Mouse (Mus musculus): ENCODE measurements around the gene Slc39a8. TPM values are rescaled to one million over a fixed set of nuclear protein-coding genes. Genes with fewer than 3 reads are reported as not detected.

The Slc39a8 gene
- polyA plus RNA-seq, 1 experiment from 2014 or later = 36.8 TPM

GRCm38 (mm10) chr3:135832496-135832895, 7.4 kb downstream of the Slc39a8 start:
- Histone ChIP-seq H3K27me3 (replicated peaks; ENCODE audit: control insufficient read depth, insufficient read depth, low read length) (no peaks in the 10 kb centered on the region), H3K9me3 (ENCODE audit: control insufficient read depth) (no peaks in the 10 kb centered on the region), H3K27ac (ENCODE audit: low read depth, low read length) (no peak overlapping the region), H3K4me3 (ENCODE audit: low read depth, low read length) (no peak overlapping the region), H3K4me1 (replicated peaks; ENCODE audit: control insufficient read depth, insufficient read depth, low read length) (no peaks in the 10 kb centered on the region), H3K9ac (ENCODE audit: low read depth, low read length) (no peak overlapping the region), H3K4me2 (replicated peaks; ENCODE audit: low read depth) (no peak overlapping the region), H3K36me3 (ENCODE audit: control insufficient read depth, insufficient read depth) (0 out of 2 replicates have a peak, but pooled peaks cover 4% of the 10 kb centered on the region)
- TF ChIP-seq CTCF (IDR thresholded peaks at IDR 0.05; ENCODE audit: low read depth) = no peak
- 67% methylated on average over 2 of the region's 2 CpGs for WGBS
- peak; percentile 84 for ATAC-seq

DNA sequence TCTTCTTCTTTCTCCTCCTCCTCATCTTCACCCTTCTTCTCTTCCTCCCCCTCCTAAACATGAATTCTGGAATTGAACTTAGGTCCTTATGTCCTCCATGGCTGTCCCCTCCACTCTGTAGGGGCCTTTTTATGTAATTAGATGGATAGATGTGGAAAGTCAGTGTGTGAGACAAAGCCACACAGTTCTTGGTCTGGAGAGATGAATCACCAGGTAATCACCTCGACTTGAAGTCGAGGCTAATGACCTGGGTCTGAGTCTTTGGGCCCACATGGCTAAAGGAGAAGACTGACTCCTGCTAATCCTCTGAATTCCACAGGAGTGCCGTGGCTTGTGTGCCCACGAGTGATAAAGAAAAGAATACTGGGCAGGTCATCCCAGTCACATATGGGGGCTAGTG, 7.8 kb downstream of the Slc39a8 start:
- Histone ChIP-seq H3K27ac (ENCODE audit: low read depth, low read length) (no peak overlapping the region), H3K4me1 (replicated peaks; ENCODE audit: control insufficient read depth, insufficient read depth, low read length) (no peaks in the 10 kb centered on the region), H3K27me3 (replicated peaks; ENCODE audit: control insufficient read depth, insufficient read depth, low read length) (no peaks in the 10 kb centered on the region), H3K36me3 (ENCODE audit: control insufficient read depth, insufficient read depth) (0 out of 2 replicates have a peak, but pooled peaks cover 4% of the 10 kb centered on the region), H3K4me3 (ENCODE audit: low read depth, low read length) (no peak overlapping the region), H3K4me2 (replicated peaks; ENCODE audit: low read depth) (no peak overlapping the region), H3K9me3 (ENCODE audit: control insufficient read depth) (no peaks in the 10 kb centered on the region), H3K9ac (ENCODE audit: low read depth, low read length) (no peak overlapping the region)
- peak; percentile 62; the same call in 1 of the 2 replicates for ATAC-seq
- TF ChIP-seq CTCF (IDR thresholded peaks at IDR 0.05; ENCODE audit: low read depth) = no peak
- 54% methylated on average over 4 of the region's 4 CpGs for WGBS

DNA sequence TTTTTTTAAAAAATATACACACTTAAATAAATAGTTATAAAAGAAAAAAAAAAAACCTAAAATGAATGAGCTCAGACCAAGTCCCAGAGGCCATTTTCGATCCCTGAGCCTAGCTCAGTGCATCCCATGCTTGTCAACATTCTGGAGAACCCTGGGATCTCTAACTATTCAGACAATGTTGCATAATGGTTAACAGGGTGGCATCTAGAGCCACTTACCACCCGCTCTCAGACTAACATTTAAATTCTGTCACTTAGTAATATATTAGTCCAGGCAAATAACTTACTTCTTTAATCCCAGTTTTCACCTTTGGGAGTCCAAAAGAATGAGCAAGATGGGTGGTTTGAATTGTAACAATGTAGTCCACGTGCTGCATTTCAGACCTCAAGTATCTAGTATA, 9.9 kb downstream of the Slc39a8 start:
- no peak overlapping the region for H3K4me2 ChIP-seq (replicated peaks; ENCODE audit: low read depth)
- no peaks in the 10 kb centered on the region for H3K4me1 ChIP-seq (replicated peaks; ENCODE audit: control insufficient read depth, insufficient read depth, low read length)
- no peaks in the 10 kb centered on the region for H3K9me3 ChIP-seq (ENCODE audit: control insufficient read depth)
- WGBS = 91% methylated on average over 3 of the region's 3 CpGs
- H3K36me3 ChIP-seq (ENCODE audit: control insufficient read depth, insufficient read depth) = no peaks in the 10 kb centered on the region
- H3K27me3 ChIP-seq (replicated peaks; ENCODE audit: control insufficient read depth, insufficient read depth, low read length) = no peaks in the 10 kb centered on the region
- no peak for TF ChIP-seq CTCF (IDR thresholded peaks at IDR 0.05; ENCODE audit: low read depth)
- ATAC-seq = no peak
- no peak overlapping the region for H3K9ac ChIP-seq (ENCODE audit: low read depth, low read length)
- no peak overlapping the region for H3K27ac ChIP-seq (ENCODE audit: low read depth, low read length)
- no peak overlapping the region for H3K4me3 ChIP-seq (ENCODE audit: low read depth, low read length)

- no peaks in the 10 kb centered on the region for H3K9me3 ChIP-seq (ENCODE audit: control insufficient read depth)
- no peak overlapping the region for H3K4me3 ChIP-seq (ENCODE audit: low read depth, low read length)
- H3K27ac ChIP-seq (ENCODE audit: low read depth, low read length) = no peak overlapping the region
- no peaks in the 10 kb centered on the region for H3K27me3 ChIP-seq (replicated peaks; ENCODE audit: control insufficient read depth, insufficient read depth, low read length)
- ATAC-seq = no peak
- 87% methylated on average over 13 of the region's 13 CpGs for WGBS
- no peak for TF ChIP-seq CTCF (IDR thresholded peaks at IDR 0.05; ENCODE audit: low read depth)
- H3K9ac ChIP-seq (ENCODE audit: low read depth, low read length) = no peak overlapping the region
- H3K4me1 ChIP-seq (replicated peaks; ENCODE audit: control insufficient read depth, insufficient read depth, low read length) = 0 out of 2 replicates have a peak, but pooled peaks cover 5% of the 10 kb centered on the region
- H3K4me2 ChIP-seq (replicated peaks; ENCODE audit: low read depth) = no peak overlapping the region
- no peaks in the 10 kb centered on the region for H3K36me3 ChIP-seq (ENCODE audit: control insufficient read depth, insufficient read depth)
These were observed 14.5 kb downstream of the Slc39a8 start for GRCm38 (mm10) chr3:135839535-135839934.

GRCm38 (mm10) chr3:135840185-135840584, 15.1 kb downstream of the Slc39a8 start:
- H3K4me2 ChIP-seq (replicated peaks; ENCODE audit: low read depth) = no peak overlapping the region
- TF ChIP-seq CTCF (IDR thresholded peaks at IDR 0.05; ENCODE audit: low read depth) = no peak
- ATAC-seq = no peak
- WGBS = 74% methylated on average over 12 of the region's 12 CpGs
- H3K4me1 ChIP-seq (replicated peaks; ENCODE audit: control insufficient read depth, insufficient read depth, low read length) = 0 out of 2 replicates have a peak, but pooled peaks cover 8% of the 10 kb centered on the region
- H3K27ac ChIP-seq (ENCODE audit: low read depth, low read length) = no peak overlapping the region
- H3K4me3 ChIP-seq (ENCODE audit: low read depth, low read length) = no peak overlapping the region
- H3K9me3 ChIP-seq (ENCODE audit: control insufficient read depth) = no peaks in the 10 kb centered on the region
- H3K9ac ChIP-seq (ENCODE audit: low read depth, low read length) = no peak overlapping the region
- no peaks in the 10 kb centered on the region for H3K36me3 ChIP-seq (ENCODE audit: control insufficient read depth, insufficient read depth)
- H3K27me3 ChIP-seq (replicated peaks; ENCODE audit: control insufficient read depth, insufficient read depth, low read length) = no peaks in the 10 kb centered on the region

DNA sequence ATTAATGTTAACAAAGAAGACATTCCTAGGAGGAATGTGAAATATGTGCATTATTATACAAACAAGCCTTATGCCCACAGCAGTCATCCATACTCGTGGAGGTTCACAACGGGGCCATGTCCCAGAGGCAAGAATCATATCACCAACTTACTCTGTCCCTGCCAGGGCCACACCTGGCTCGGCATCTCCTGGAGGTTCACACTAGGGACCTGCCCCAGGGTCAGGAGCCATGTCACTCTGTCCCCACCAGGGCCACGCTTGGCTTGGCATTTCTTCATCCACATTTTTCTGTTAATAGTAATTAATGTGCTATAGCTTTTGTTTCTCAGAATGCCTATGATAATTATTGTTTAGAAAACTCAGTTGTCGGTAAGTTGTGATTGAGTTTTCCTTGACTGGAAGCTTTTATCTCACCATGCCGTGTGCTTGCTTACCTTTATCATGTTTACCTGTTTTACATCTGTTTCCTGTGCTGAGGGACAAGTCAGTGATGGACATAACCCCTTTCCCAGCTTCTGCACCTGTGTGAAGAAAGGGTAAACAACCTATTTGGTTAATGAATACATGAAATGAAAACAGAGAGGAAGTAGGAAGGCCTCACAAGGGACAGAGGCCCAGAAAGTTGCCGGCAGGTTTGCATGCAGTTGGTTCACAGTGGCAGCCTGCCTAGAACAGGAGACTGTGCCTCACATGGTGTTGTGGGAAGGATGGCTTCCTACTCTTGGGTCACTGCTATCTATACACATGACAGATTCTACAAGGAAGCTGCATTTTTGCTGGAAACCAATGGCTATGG, 16.8 kb downstream of the Slc39a8 start:
- Histone ChIP-seq H3K36me3 (ENCODE audit: control insufficient read depth, insufficient read depth) (no peaks in the 10 kb centered on the region), H3K27me3 (replicated peaks; ENCODE audit: control insufficient read depth, insufficient read depth, low read length) (no peaks in the 10 kb centered on the region), H3K4me3 (ENCODE audit: low read depth, low read length) (no peak overlapping the region), H3K27ac (ENCODE audit: low read depth, low read length) (no peak overlapping the region), H3K4me2 (replicated peaks; ENCODE audit: low read depth) (no peak overlapping the region), H3K4me1 (replicated peaks; ENCODE audit: control insufficient read depth, insufficient read depth, low read length) (0 out of 2 replicates have a peak, but pooled peaks cover 8% of the 10 kb centered on the region), H3K9ac (ENCODE audit: low read depth, low read length) (no peak overlapping the region), H3K9me3 (ENCODE audit: control insufficient read depth) (no peaks in the 10 kb centered on the region)
- no peak for TF ChIP-seq CTCF (IDR thresholded peaks at IDR 0.05; ENCODE audit: low read depth)
- 37% methylated on average over 7 of the region's 7 CpGs for WGBS
- peak; percentile 58 for ATAC-seq

Measured in intestine, postnatal 0 days (tissue).